Mouse (Mus musculus): ENCODE results near the gene Gm17416. TPM values are rescaled to one million over a fixed set of nuclear protein-coding genes. Genes with fewer than 3 reads are reported as not detected.

Gene Gm17416
- polyA plus RNA-seq, 1 experiment from 2014 or later, result not detected

GRCm38 (mm10) chr2:152617374-152617773 is 48.2 kb downstream of the Gm17416 start:
- no peaks in the 10 kb centered on the region for H3K36me3 ChIP-seq (ENCODE audit: control insufficient read depth, insufficient read depth, low read length)
- H3K9ac ChIP-seq (ENCODE audit: low read length), result no peak overlapping the region
- no peak for DNase-seq (ENCODE audit: low spot score)
- no peak overlapping the region for H3K4me2 ChIP-seq (ENCODE audit: low read length)
- no peaks in the 10 kb centered on the region for H3K9me3 ChIP-seq (replicated peaks; ENCODE audit: control insufficient read depth, low read length)
- H3K4me1 ChIP-seq (ENCODE audit: control insufficient read depth, insufficient read depth, low read length), result no peaks in the 10 kb centered on the region
- H3K27me3 ChIP-seq (replicated peaks; ENCODE audit: control insufficient read depth, insufficient read depth, low read length), result no peaks in the 10 kb centered on the region
- H3K27ac ChIP-seq (ENCODE audit: low read depth, low read length), result no peak overlapping the region
- H3K4me3 ChIP-seq (ENCODE audit: low read depth, low read length), result no peak overlapping the region
- no peak for ATAC-seq
- 55% methylated on average over 5 of the region's 5 CpGs for WGBS

Other genes starting within 250 kb of the Gm17416 start
- gene Rbck1, start 236.7 kb upstream of the Gm17416 start, polyA plus RNA-seq (2014; fragmentation: Nextera tagmentation; extraction: Ambion mirVana), result 80.7 and 97.1 TPM in 2 replicates
- gene Trib3, start 225.3 kb upstream of the Gm17416 start, polyA plus RNA-seq (2014; fragmentation: Nextera tagmentation; extraction: Ambion mirVana), result 0.24 and 0.79 TPM in 2 replicates
- 18.9 and 21.8 TPM in 2 replicates for gene Nrsn2, start 192.7 kb upstream of the Gm17416 start, polyA plus RNA-seq (2014; fragmentation: Nextera tagmentation; extraction: Ambion mirVana)
- 18.2 and 21.8 TPM in 2 replicates for gene Sox12, start 171.3 kb upstream of the Gm17416 start, polyA plus RNA-seq (2014; fragmentation: Nextera tagmentation; extraction: Ambion mirVana)
- 17.3 and 18.2 TPM in 2 replicates for gene Zcchc3, start 154.3 kb upstream of the Gm17416 start, polyA plus RNA-seq (2014; fragmentation: Nextera tagmentation; extraction: Ambion mirVana)
- gene 6820408C15Rik, start 153.8 kb upstream of the Gm17416 start, polyA plus RNA-seq (2014; fragmentation: Nextera tagmentation; extraction: Ambion mirVana), result 2.3 and 2.8 TPM in 2 replicates
- gene Defb23, start 104.7 kb upstream of the Gm17416 start, polyA plus RNA-seq (2014; fragmentation: Nextera tagmentation; extraction: Ambion mirVana), result not detected in 2 replicates
- gene Defb20, start 92.3 kb upstream of the Gm17416 start, polyA plus RNA-seq (2014; fragmentation: Nextera tagmentation; extraction: Ambion mirVana), result not detected in 2 replicates
- not detected in 2 replicates for gene Defb22, start 79.2 kb upstream of the Gm17416 start, polyA plus RNA-seq (2014; fragmentation: Nextera tagmentation; extraction: Ambion mirVana)
- not detected in 2 replicates for gene Defb26, start 57.6 kb upstream of the Gm17416 start, polyA plus RNA-seq (2014; fragmentation: Nextera tagmentation; extraction: Ambion mirVana)
- gene Defb28, start 51.1 kb upstream of the Gm17416 start, polyA plus RNA-seq (2014; fragmentation: Nextera tagmentation; extraction: Ambion mirVana), result not detected in 2 replicates
- gene Defb29, start 29.2 kb upstream of the Gm17416 start, polyA plus RNA-seq (2014; fragmentation: Nextera tagmentation; extraction: Ambion mirVana), result not detected in 2 replicates
- not detected in 2 replicates for gene Defb21, start 3.4 kb downstream of the Gm17416 start, polyA plus RNA-seq (2014; fragmentation: Nextera tagmentation; extraction: Ambion mirVana)
- not detected in 2 replicates for gene Defb19, start 11.0 kb downstream of the Gm17416 start, polyA plus RNA-seq (2014; fragmentation: Nextera tagmentation; extraction: Ambion mirVana)
- gene Defb45, start 30.1 kb downstream of the Gm17416 start, polyA plus RNA-seq (2014; fragmentation: Nextera tagmentation; extraction: Ambion mirVana), result not detected in 2 replicates
- gene Defb36, start 35.0 kb downstream of the Gm17416 start, polyA plus RNA-seq (2014; fragmentation: Nextera tagmentation; extraction: Ambion mirVana), result not detected in 2 replicates
- not detected in 2 replicates for gene Defb25, start 53.7 kb downstream of the Gm17416 start, polyA plus RNA-seq (2014; fragmentation: Nextera tagmentation; extraction: Ambion mirVana)
- 0.34 and 0.53 TPM in 2 replicates for gene Rem1, start 57.6 kb downstream of the Gm17416 start, polyA plus RNA-seq (2014; fragmentation: Nextera tagmentation; extraction: Ambion mirVana)
- 136 and 161 TPM in 2 replicates for gene H13, start 100.1 kb downstream of the Gm17416 start, polyA plus RNA-seq (2014; fragmentation: Nextera tagmentation; extraction: Ambion mirVana)
- 35.8 and 42.6 TPM in 2 replicates for gene Mcts2, start 117.7 kb downstream of the Gm17416 start, polyA plus RNA-seq (2014; fragmentation: Nextera tagmentation; extraction: Ambion mirVana)
- 29.2 and 32.8 TPM in 2 replicates for gene Id1, start 166.9 kb downstream of the Gm17416 start, polyA plus RNA-seq (2014; fragmentation: Nextera tagmentation; extraction: Ambion mirVana)
- gene Cox4i2, start 184.8 kb downstream of the Gm17416 start, polyA plus RNA-seq (2014; fragmentation: Nextera tagmentation; extraction: Ambion mirVana), result 4.5 and 5.9 TPM in 2 replicates

Measured in forebrain, embryonic 14.5 days (tissue).